Mouse (Mus musculus) CH12.LX (cell line): Measurements from ENCODE around the gene Vapb.
A peak's percentile ranks its signal among the peaks of the same experiment; 100 is the strongest.

Experiments used
- BHLHE40 ChIP-seq: IDR thresholded peaks from 2 replicates; pipeline ENCODE4 v1.6.1; 2011; ENCODE audit warnings: mild to moderate bottlenecking, low read depth, low read length, improper control_type of control experiment
- CTCF ChIP-seq, 2 experiments: IDR thresholded peaks in 1 of 2; conservative IDR thresholded peaks in 1 of 2; 2 replicates each; pipeline ENCODE4 v1.5.1; 2011 to 2012; ENCODE audit warnings: low read depth in 2 of 2, low read length in 2 of 2, improper control_type of control experiment in 1 of 2, inconsistent platforms in 1 of 2, mild to moderate bottlenecking in 1 of 2, moderate library complexity in 1 of 2
- E2F4 ChIP-seq: IDR thresholded peaks from 2 replicates; pipeline ENCODE4 v1.6.1; 2011; ENCODE audit warnings: low read depth, low read length, improper control_type of control experiment; ENCODE audit not compliant: insufficient replicate concordance
- EP300 ChIP-seq: IDR thresholded peaks from 2 replicates; pipeline ENCODE4 v1.6.1; 2011; ENCODE audit warnings: low read length, improper control_type of control experiment
- ETS1 ChIP-seq: conservative IDR thresholded peaks from 2 replicates; pipeline ENCODE4 v1.6.1; 2012; ENCODE audit warnings: low read depth, mild to moderate bottlenecking, inconsistent platforms, low read length, improper control_type of control experiment, moderate library complexity
- KAT2A ChIP-seq: IDR thresholded peaks from 2 replicates; pipeline ENCODE4 v1.6.1; 2012; ENCODE audit warnings: low read length, improper control_type of control experiment, inconsistent platforms; ENCODE audit not compliant: insufficient replicate concordance
- MAZ ChIP-seq: IDR thresholded peaks from 2 replicates; pipeline ENCODE4 v1.6.1; 2012; ENCODE audit warnings: low read depth, mild to moderate bottlenecking, inconsistent platforms, low read length, improper control_type of control experiment, moderate library complexity
- RCOR1 ChIP-seq: conservative IDR thresholded peaks from 2 replicates; pipeline ENCODE4 v1.6.1; 2012; ENCODE audit warnings: low read depth, mild to moderate bottlenecking, inconsistent platforms, low read length, improper control_type of control experiment
- SMC3 ChIP-seq: IDR thresholded peaks from 2 replicates; pipeline ENCODE4 v1.6.1; 2011; ENCODE audit warnings: low read depth, low read length, improper control_type of control experiment
- ZC3H11A ChIP-seq: IDR thresholded peaks from 2 replicates; pipeline ENCODE4 v1.6.1; 2012; ENCODE audit warnings: low read depth, mild to moderate bottlenecking, inconsistent platforms, low read length, improper control_type of control experiment

DNA sequence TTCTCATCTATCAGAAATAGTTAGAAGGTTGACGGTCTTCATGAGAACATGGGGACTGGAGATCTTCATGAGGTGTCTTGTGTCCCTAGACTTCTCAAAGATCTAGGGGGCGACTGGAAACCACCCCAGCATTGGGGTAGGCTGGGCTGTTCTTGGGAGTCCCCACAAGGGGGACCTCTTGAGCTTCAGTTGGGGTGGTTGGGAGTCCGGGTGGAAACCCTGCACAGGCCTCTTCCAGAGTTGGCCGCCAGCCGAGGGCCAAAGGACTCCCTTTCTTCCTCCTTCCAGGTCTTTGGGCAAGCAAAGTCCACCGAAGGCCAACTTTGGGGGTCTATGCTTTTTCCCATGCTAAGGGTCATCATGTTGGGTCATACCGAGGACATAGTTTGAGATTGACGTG is 74.5 kb downstream of the Vapb start:
- no peak for TF ChIP-seq ZC3H11A
- TF ChIP-seq SMC3 = peak; percentile 58
- TF ChIP-seq CTCF (conservative IDR thresholded peaks at IDR 0.05 in 1 of 2, IDR thresholded peaks at IDR 0.05 in 1 of 2; ENCODE audit: low read depth in 2 of 2, low read length in 2 of 2) = peak in 1 of 2 experiments; percentile 77; a peak in 2 of 4 replicates
- TF ChIP-seq EP300 = no peak
- no peak for TF ChIP-seq MAZ
- TF ChIP-seq KAT2A = no peak
- TF ChIP-seq BHLHE40 = no peak
- TF ChIP-seq RCOR1 = no peak
- TF ChIP-seq ETS1 = no peak
- TF ChIP-seq E2F4 = no peak
